Mouse (Mus musculus) ES-E14 (cell line): ENCODE measurements at regions not wholly inside any gene's neighbourhood (a gene's known extent, or its start where the extent isn't known, plus 50 kb on each side); places are given as distances from the start of the nearest gene placed in this dataset.

Experiments used
- CHD2 ChIP-seq: IDR thresholded peaks from 2 replicates; pipeline ENCODE4 v1.6.1; 2014; ENCODE audit warnings: mild to moderate bottlenecking, low read depth, low read length, inconsistent platforms
- HCFC1 ChIP-seq: IDR thresholded peaks from 2 replicates; pipeline ENCODE4 v1.6.1; 2012; ENCODE audit warnings: low read length, inconsistent platforms, borderline replicate concordance; ENCODE audit not compliant: insufficient read depth
- MAFK ChIP-seq: IDR thresholded peaks from 2 replicates; pipeline ENCODE4 v1.6.1; 2014; ENCODE audit warnings: mild to moderate bottlenecking, low read depth, low read length, inconsistent platforms; ENCODE audit not compliant: insufficient read depth
- ZC3H11A ChIP-seq: IDR thresholded peaks from 2 replicates; pipeline ENCODE4 v1.6.1; 2012; ENCODE audit warnings: low read depth, mild to moderate bottlenecking, inconsistent platforms, low read length, borderline replicate concordance
- ZNF384 ChIP-seq: IDR thresholded peaks from 2 replicates; pipeline ENCODE4 v1.6.1; 2012; ENCODE audit warnings: low read depth, low read length, inconsistent platforms

DNA sequence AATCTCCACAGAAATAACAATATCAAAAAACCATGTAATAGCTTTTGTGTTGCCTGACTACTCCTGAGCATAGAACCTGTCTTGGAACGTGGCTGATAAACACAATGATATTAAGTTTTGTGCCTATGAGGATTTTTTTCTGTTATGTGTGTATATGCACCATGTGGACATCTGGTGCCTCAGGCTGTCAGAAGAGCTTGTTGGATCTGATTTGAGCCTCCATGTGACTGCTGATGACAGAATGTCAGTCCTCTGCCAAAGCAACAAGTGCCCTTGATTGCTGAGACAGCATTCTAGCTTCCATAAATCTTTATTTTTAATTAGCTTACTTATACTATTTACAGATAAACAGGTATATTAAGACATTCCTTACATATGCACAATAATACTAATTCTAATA lies 425.1 kb downstream of the 1700017N19Rik start:
- TF ChIP-seq ZC3H11A (no peak), HCFC1 (no peak), CHD2 (no peak), ZNF384 (no peak), MAFK (no peak)
